7 mouse cellular contexts compared by ENCODE assay signal in genomic region chr11:80287150-80287549, GRCm38 (mm10). TPM values are rescaled to one million over a fixed set of nuclear protein-coding genes. Genes with fewer than 3 reads are reported as not detected.
DNase-seq lines count a peak whose midpoint lies in the region; ATAC-seq and TF ChIP-seq lines count a peak whose summit lies in the region.

No protein-coding gene starts in this region.

- peak; percentile 57 for ATAC-seq in CD4-positive, CD25-positive, alpha-beta regulatory T cell, adult 4 months
- 0 out of 2 replicates have a peak, but pooled peaks have one; percentile 47 for ATAC-seq in forebrain, postnatal 0 days

- 14% methylated on average over 5 of the region's 5 CpGs for WGBS in forebrain, postnatal 0 days
- 14% methylated on average over 5 of the region's 5 CpGs for WGBS in large intestine, adult 2 months

- H3K4me2 ChIP-seq in forebrain, postnatal 0 days (ENCODE audit: low read depth), result no peak overlapping the region

- no peak overlapping the region for H3K27ac ChIP-seq in forebrain, postnatal 0 days (ENCODE audit: low read depth, low read length)

- no peak for TF ChIP-seq POLR2A in brain, embryonic 14.5 days (IDR thresholded peaks at IDR 0.05; ENCODE audit: borderline replicate concordance, extremely low read depth, insufficient read depth, insufficient read length, poor library complexity, severe bottlenecking)

- no peaks in the 10 kb centered on the region for H3K36me3 ChIP-seq in forebrain, postnatal 0 days (ENCODE audit: insufficient read depth)

- H3K9ac ChIP-seq in forebrain, postnatal 0 days, result no peak overlapping the region

- DNase-seq in 416B (ENCODE audit: low read depth), result peak; percentile 76
- peak; percentile 86 for DNase-seq in brain, embryonic 14.5 days (ENCODE audit: low read depth)
- DNase-seq in forebrain, postnatal 0 days, result peak; percentile 90
- peak; percentile 39 for DNase-seq in large intestine, adult 2 months (ENCODE audit: low read depth, low spot score)
- DNase-seq in lung, postnatal 25 days (ENCODE audit: low spot score), result peak; percentile 74
- DNase-seq in right cerebral cortex, postnatal 4 days, result peak; percentile 69

- H3K9me3 ChIP-seq in forebrain, postnatal 0 days (ENCODE audit: low read length), result no peaks in the 10 kb centered on the region

- TF ChIP-seq CTCF in brain, embryonic 14.5 days (IDR thresholded peaks at IDR 0.05; ENCODE audit: borderline replicate concordance, extremely low read depth, insufficient read depth, insufficient read length), result peak; percentile 94
- TF ChIP-seq CTCF in forebrain, postnatal 0 days (IDR thresholded peaks at IDR 0.05; ENCODE audit: low read depth), result peak; percentile 94

- peaks cover 7% of the 10 kb centered on the region; the same call in 1 of the 2 replicates for H3K4me1 ChIP-seq in forebrain, postnatal 0 days (ENCODE audit: insufficient read depth)

- no peaks in the 10 kb centered on the region for H3K27me3 ChIP-seq in forebrain, postnatal 0 days (ENCODE audit: insufficient read depth, low read length)

- no peak overlapping the region for H3K4me3 ChIP-seq in forebrain, postnatal 0 days (ENCODE audit: low read depth, low read length)

RNA-seq across cellular contexts. Expression of gene Rhbdl3, which starts 13.6 kb away (rescaled TPM):
- 1 to 10 TPM in 1 of 2 experiments, under 1 TPM in 1; 0.82 to 1.6 TPM for polyA plus RNA-seq in CD4-positive, CD25-positive, alpha-beta regulatory T cell, adult 4 months (2017; shearing (Covaris generic))
- polyA plus RNA-seq in brain, embryonic 14.5 days (2012; rRNA removed), result 19.6 and 23.4 TPM in 2 replicates
- total RNA-seq in forebrain, postnatal 0 days (2014; rRNA removed), result 3.8 and 6.7 TPM in 2 replicates
- 2.5 and 2.8 TPM in 2 replicates for polyA plus RNA-seq in forebrain, postnatal 0 days (2015; fragmentation: Nextera tagmentation; extraction: Ambion mirVana)
- polyA plus RNA-seq in large intestine, adult 2 months (2012; rRNA removed), result 1.6 TPM in 2 replicates

Comparison
In these comparisons a context has a peak if more than half of its experiments do, and no peak if none do; other contexts are left out.
1. DNase-seq: peak in every context shown above with its lines; median percentile 90 in forebrain, postnatal 0 days; 86 in brain, embryonic 14.5 days; 76 in 416B; 74 in lung, postnatal 25 days; 69 in right cerebral cortex, postnatal 4 days; 39 in large intestine, adult 2 months.